Mouse (Mus musculus) splenic B cell, adult 2 months (primary cell): ENCODE data around the gene Cltb.
"Not testable (repeated sequence)": the region's sequence is repeated elsewhere in the genome, so short reads cannot be mapped to it uniquely, and the experiment has no call there.

ENCODE experiments used
- DNase-seq: peaks from one replicate; pipeline ENCODE4 v3.0.0-alpha.2; 2011; ENCODE audit warnings: low read depth, low spot score
- H3K27me3 ChIP-seq: 2 replicates; pipeline ENCODE4 v1.6.1; 2012; ENCODE audit warnings: mild to moderate bottlenecking, low read length, moderate library complexity, mixed read lengths; ENCODE audit not compliant: control insufficient read depth, poor library complexity, insufficient read depth, severe bottlenecking
- H3K36me3 ChIP-seq: 2 replicates; pipeline ENCODE4 v1.6.1; 2012; ENCODE audit warnings: mild to moderate bottlenecking, low read length, moderate library complexity, mixed read lengths; ENCODE audit not compliant: control insufficient read depth, poor library complexity, insufficient read depth, severe bottlenecking

Cltb gene

GRCm38 (mm10) chr13:54610972-54611754, at the start of gene Cltb:
Gene Cltb, minus strand, starts transcription at chr13:54611344.
- H3K27me3 ChIP-seq, result no peaks in the 10 kb centered on the region
- peak; percentile 73 for DNase-seq
- H3K36me3 ChIP-seq, result no peaks in the 10 kb centered on the region

GRCm38 (mm10) chr13:54660877-54661276, 49.7 kb upstream of the Cltb start:
- H3K36me3 ChIP-seq, result peaks cover 10% of the 10 kb centered on the region; the same call in 1 of the 2 replicates
- H3K27me3 ChIP-seq, result no peaks in the 10 kb centered on the region
- DNase-seq, result no peak

- Histone ChIP-seq H3K36me3 (peaks cover 12% of the 10 kb centered on the region), H3K27me3 (no peaks in the 10 kb centered on the region)
- DNase-seq, result no peak
Observed at GRCm38 (mm10) chr13:54650461-54650860, 39.3 kb upstream of the Cltb start.

- DNase-seq, result no peak
- H3K36me3 ChIP-seq, result 0 out of 2 replicates have a peak, but pooled peaks cover 1% of the 10 kb centered on the region
- no peaks in the 10 kb centered on the region for H3K27me3 ChIP-seq
Observed at GRCm38 (mm10) chr13:54635011-54635410, 23.9 kb upstream of the Cltb start.

- DNase-seq, result no peak
- 0 out of 2 replicates have a peak, but pooled peaks cover 1% of the 10 kb centered on the region for H3K36me3 ChIP-seq
- no peaks in the 10 kb centered on the region for H3K27me3 ChIP-seq
Observed at GRCm38 (mm10) chr13:54632731-54633277, 21.7 kb upstream of the Cltb start.

GRCm38 (mm10) chr13:54629128-54629527, 18.0 kb upstream of the Cltb start:
- DNase-seq, result no peak
- Histone ChIP-seq H3K36me3 (no peaks in the 10 kb centered on the region), H3K27me3 (no peaks in the 10 kb centered on the region; the same call in 1 of the 2 replicates)

GRCm38 (mm10) chr13:54621960-54622521, 10.9 kb upstream of the Cltb start:
- no peaks in the 10 kb centered on the region for H3K36me3 ChIP-seq
- no peaks in the 10 kb centered on the region; the same call in 1 of the 2 replicates for H3K27me3 ChIP-seq
- DNase-seq, result no peak

- no peaks in the 10 kb centered on the region for H3K27me3 ChIP-seq
- peak; percentile 98 for DNase-seq
- no peaks in the 10 kb centered on the region for H3K36me3 ChIP-seq
Observed at GRCm38 (mm10) chr13:54621155-54621932, 10.2 kb upstream of the Cltb start, which contains the start of gene Faf2. Gene Faf2, plus strand, starts transcription at chr13:54621784.

- no peaks in the 10 kb centered on the region for H3K27me3 ChIP-seq
- no peaks in the 10 kb centered on the region for H3K36me3 ChIP-seq
- DNase-seq, result peak; percentile 11
Observed at GRCm38 (mm10) chr13:54616998-54617397, 5.9 kb upstream of the Cltb start.

- Histone ChIP-seq H3K27me3 (no peaks in the 10 kb centered on the region), H3K36me3 (no peaks in the 10 kb centered on the region)
- no peak for DNase-seq
Observed at GRCm38 (mm10) chr13:54616307-54616706, 5.2 kb upstream of the Cltb start.

- H3K27me3 ChIP-seq, H3K36me3 ChIP-seq: not testable (repeated sequence)
- peak; percentile 34 for DNase-seq
Observed at GRCm38 (mm10) chr13:54613141-54613540, 2.0 kb upstream of the Cltb start.

- DNase-seq, result no peak
- no peaks in the 10 kb centered on the region for H3K36me3 ChIP-seq
- no peaks in the 10 kb centered on the region for H3K27me3 ChIP-seq
Observed at GRCm38 (mm10) chr13:54610613-54610971, 552 bp downstream of the Cltb start.

GRCm38 (mm10) chr13:54609301-54609700, 1.8 kb downstream of the Cltb start:
- Histone ChIP-seq H3K36me3 (no peaks in the 10 kb centered on the region), H3K27me3 (no peaks in the 10 kb centered on the region)
- no peak for DNase-seq

GRCm38 (mm10) chr13:54608666-54609065, 2.5 kb downstream of the Cltb start:
- no peak for DNase-seq
- Histone ChIP-seq H3K27me3 (no peaks in the 10 kb centered on the region), H3K36me3 (no peaks in the 10 kb centered on the region)

GRCm38 (mm10) chr13:54608002-54608401, 3.1 kb downstream of the Cltb start:
- no peak for DNase-seq
- no peaks in the 10 kb centered on the region for H3K36me3 ChIP-seq
- no peaks in the 10 kb centered on the region for H3K27me3 ChIP-seq
